Mouse (Mus musculus): ENCODE data around the gene Fbxo47. TPM values are rescaled to one million over a fixed set of nuclear protein-coding genes. Genes with fewer than 3 reads are reported as not detected.

Gene Fbxo47
- total RNA-seq, 2 experiments from 2014 or later: 3.6 to 4.5 TPM

GRCm38 (mm10) chr11:97833352-97833751, 50.6 kb downstream of the Fbxo47 start:
- DNase-seq (ENCODE audit: low spot score in 2 of 2): no peak

- DNase-seq (ENCODE audit: low spot score in 2 of 2): peak in 1 of 2 experiments; percentile 50
These were observed 52.0 kb downstream of the Fbxo47 start for GRCm38 (mm10) chr11:97832001-97832400.

GRCm38 (mm10) chr11:97830501-97830900, 53.5 kb downstream of the Fbxo47 start:
- no peak for DNase-seq (ENCODE audit: low spot score in 2 of 2)

GRCm38 (mm10) chr11:97829913-97830476, 54.0 kb downstream of the Fbxo47 start:
- DNase-seq (ENCODE audit: low spot score in 2 of 2): no peak

- DNase-seq (ENCODE audit: low spot score in 2 of 2): no peak
These were observed 54.6 kb downstream of the Fbxo47 start for GRCm38 (mm10) chr11:97829365-97829764.

- peak in 1 of 2 experiments; percentile 40 for DNase-seq (ENCODE audit: low spot score in 2 of 2)
These were observed 56.3 kb downstream of the Fbxo47 start for GRCm38 (mm10) chr11:97827654-97828053.

GRCm38 (mm10) chr11:97826414-97826813, 57.5 kb downstream of the Fbxo47 start:
- DNase-seq (ENCODE audit: low spot score in 2 of 2): no peak

- no peak for DNase-seq (ENCODE audit: low spot score in 2 of 2)
These were observed 58.0 kb downstream of the Fbxo47 start for GRCm38 (mm10) chr11:97825971-97826370.

- no peak for DNase-seq (ENCODE audit: low spot score in 2 of 2)
These were observed 58.7 kb downstream of the Fbxo47 start for GRCm38 (mm10) chr11:97825295-97825694.

GRCm38 (mm10) chr11:97824895-97825294, 59.1 kb downstream of the Fbxo47 start:
- no peak for DNase-seq (ENCODE audit: low spot score in 2 of 2)

GRCm38 (mm10) chr11:97824168-97824567, 59.8 kb downstream of the Fbxo47 start:
- no peak for DNase-seq (ENCODE audit: low spot score in 2 of 2)

- DNase-seq (ENCODE audit: low spot score in 2 of 2): no peak
These were observed 60.9 kb downstream of the Fbxo47 start for GRCm38 (mm10) chr11:97822840-97823603.

GRCm38 (mm10) chr11:97821401-97822064, 62.4 kb downstream of the Fbxo47 start:
- DNase-seq (ENCODE audit: low spot score in 2 of 2): no peak

GRCm38 (mm10) chr11:97820840-97821239, 63.1 kb downstream of the Fbxo47 start:
- DNase-seq (ENCODE audit: low spot score in 2 of 2): no peak

GRCm38 (mm10) chr11:97819923-97820322, 64.0 kb downstream of the Fbxo47 start:
- no peak for DNase-seq (ENCODE audit: low spot score in 2 of 2)

- DNase-seq (ENCODE audit: low spot score in 2 of 2): no peak
These were observed 64.9 kb downstream of the Fbxo47 start for GRCm38 (mm10) chr11:97819102-97819501.

GRCm38 (mm10) chr11:97818571-97818970, 65.4 kb downstream of the Fbxo47 start:
- no peak for DNase-seq (ENCODE audit: low spot score in 2 of 2)

GRCm38 (mm10) chr11:97818003-97818402, 66.0 kb downstream of the Fbxo47 start:
- no peak for DNase-seq (ENCODE audit: low spot score in 2 of 2)

- DNase-seq (ENCODE audit: low spot score in 2 of 2): no peak
These were observed 66.6 kb downstream of the Fbxo47 start for GRCm38 (mm10) chr11:97817379-97817778.

GRCm38 (mm10) chr11:97816916-97817315, 67.0 kb downstream of the Fbxo47 start:
- DNase-seq (ENCODE audit: low spot score in 2 of 2): no peak

- no peak for DNase-seq (ENCODE audit: low spot score in 2 of 2)
These were observed 67.8 kb downstream of the Fbxo47 start for GRCm38 (mm10) chr11:97816176-97816575.

- DNase-seq (ENCODE audit: low spot score in 2 of 2): no peak
These were observed 68.2 kb downstream of the Fbxo47 start for GRCm38 (mm10) chr11:97815736-97816135.

Measured in left cerebral cortex, adult 18-20 months (tissue).